Mouse (Mus musculus) ES-Bruce4 (cell line): ENCODE data around the gene Amd1. TPM values are rescaled to one million over a fixed set of nuclear protein-coding genes. Genes with fewer than 3 reads are reported as not detected.

Source experiments
- H3K27ac ChIP-seq: 2 replicates; pipeline ENCODE4 v1.5.1; 2012; ENCODE audit warnings: low read length, inconsistent platforms; ENCODE audit not compliant: insufficient read depth
- H3K27me3 ChIP-seq: 2 replicates; pipeline ENCODE4 v1.6.1; 2012; ENCODE audit warnings: mild to moderate bottlenecking, low read length, inconsistent platforms; ENCODE audit not compliant: control insufficient read depth, poor library complexity, insufficient read depth, severe bottlenecking
- H3K36me3 ChIP-seq: 2 replicates; pipeline ENCODE4 v1.6.1; 2012; ENCODE audit warnings: inconsistent platforms, mild to moderate bottlenecking, low read length, moderate library complexity; ENCODE audit not compliant: control insufficient read depth, poor library complexity, insufficient read depth, severe bottlenecking
- H3K4me1 ChIP-seq: one replicate; pipeline ENCODE4 v1.8.1; 2011; ENCODE audit warnings: low read length; ENCODE audit not compliant: control insufficient read depth, insufficient read depth
- H3K4me3 ChIP-seq: 2 replicates; pipeline ENCODE4 v1.5.1; 2011; ENCODE audit warnings: low read depth, mild to moderate bottlenecking, low read length
- H3K9ac ChIP-seq: 2 replicates; pipeline ENCODE4 v1.6.1; 2012; ENCODE audit warnings: low read depth, mild to moderate bottlenecking, inconsistent platforms; ENCODE audit not compliant: poor library complexity, severe bottlenecking
- H3K9me3 ChIP-seq: replicated peaks from 2 replicates; pipeline ENCODE4 v1.6.1; 2012; ENCODE audit warnings: mild to moderate bottlenecking, low read length, inconsistent platforms; ENCODE audit not compliant: control insufficient read depth, poor library complexity, insufficient read depth, severe bottlenecking
- CTCF ChIP-seq: IDR thresholded peaks from one replicate; pipeline ENCODE4 v1.8.1; 2011; ENCODE audit warnings: low read depth, low read length
- EP300 ChIP-seq: IDR thresholded peaks from 2 replicates; pipeline ENCODE4 v1.6.1; 2011; ENCODE audit warnings: low read depth, low read length; ENCODE audit not compliant: insufficient read depth
- POLR2A ChIP-seq: IDR thresholded peaks from one replicate; pipeline ENCODE4 v1.8.1; 2011; ENCODE audit warnings: low read length; ENCODE audit not compliant: insufficient read depth
- polyA plus RNA-seq: library from polyadenylated mRNA; stranded (reverse); fragments of >200 nt; gene quantifications from 2 replicates; pipeline ENCODE4 v1.2.4, GENCODE M21; 2011; ENCODE audit warnings: low read depth; ENCODE audit not compliant: missing spikeins, insufficient read depth, insufficient read length

Gene Amd1
- polyA plus RNA-seq, 1 experiment, result 150 TPM

DNA sequence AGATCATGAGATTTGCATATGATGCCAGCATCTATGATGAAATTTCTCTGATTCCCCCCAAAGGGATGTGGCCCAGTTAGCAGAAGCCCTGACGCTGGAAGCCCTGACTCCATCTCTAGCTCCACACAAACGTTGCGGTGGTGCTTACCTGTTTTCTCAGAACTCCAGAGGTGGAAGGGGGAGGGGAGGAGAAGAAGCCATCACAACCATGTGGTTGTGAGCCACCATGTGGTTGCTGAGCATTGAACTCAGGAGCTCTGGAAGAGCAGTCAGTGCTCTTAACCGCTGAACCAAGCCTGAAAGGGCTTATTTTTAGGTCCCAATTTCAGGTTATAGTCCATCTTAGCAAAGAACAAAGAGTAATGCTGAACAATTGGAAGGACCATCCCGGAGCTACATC is 41.7 kb downstream of the Amd1 start:
- H3K9ac ChIP-seq, result no peak overlapping the region
- H3K36me3 ChIP-seq, result no peaks in the 10 kb centered on the region
- H3K27ac ChIP-seq, result peak overlapping the region; percentile 14
- no peaks in the 10 kb centered on the region for H3K9me3 ChIP-seq
- no peak for TF ChIP-seq CTCF
- TF ChIP-seq POLR2A, result no peak
- no peak for TF ChIP-seq EP300
- peaks cover 3% of the 10 kb centered on the region for H3K4me1 ChIP-seq
- no peaks in the 10 kb centered on the region for H3K27me3 ChIP-seq
- no peak overlapping the region for H3K4me3 ChIP-seq

DNA sequence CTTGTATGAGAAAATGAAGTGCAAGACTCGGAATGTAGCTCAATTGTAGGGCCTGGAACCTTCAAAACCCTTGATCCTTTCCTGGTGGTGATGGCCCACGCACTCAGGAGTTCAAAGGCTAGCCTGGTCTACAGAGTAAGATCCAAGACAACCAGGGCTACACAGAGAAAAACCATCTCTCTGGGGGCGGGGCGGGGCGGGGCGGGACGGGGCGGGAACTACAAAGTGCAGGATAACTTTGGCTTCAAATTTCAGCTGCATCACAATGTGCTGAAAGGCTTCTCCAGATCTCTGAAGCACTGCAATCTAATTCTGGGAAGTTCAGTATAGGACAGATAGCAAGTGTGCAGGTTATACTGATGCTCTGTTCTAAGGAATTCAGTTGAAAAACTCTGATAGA is 42.4 kb downstream of the Amd1 start:
- Histone ChIP-seq H3K4me3 (no peak overlapping the region), H3K9me3 (no peaks in the 10 kb centered on the region), H3K27ac (peak overlapping the region; percentile 67; the same call in 1 of the 2 replicates), H3K9ac (no peak overlapping the region), H3K27me3 (no peaks in the 10 kb centered on the region), H3K4me1 (peaks cover 3% of the 10 kb centered on the region), H3K36me3 (no peaks in the 10 kb centered on the region)
- no peak for TF ChIP-seq EP300
- no peak for TF ChIP-seq CTCF
- TF ChIP-seq POLR2A, result no peak

DNA sequence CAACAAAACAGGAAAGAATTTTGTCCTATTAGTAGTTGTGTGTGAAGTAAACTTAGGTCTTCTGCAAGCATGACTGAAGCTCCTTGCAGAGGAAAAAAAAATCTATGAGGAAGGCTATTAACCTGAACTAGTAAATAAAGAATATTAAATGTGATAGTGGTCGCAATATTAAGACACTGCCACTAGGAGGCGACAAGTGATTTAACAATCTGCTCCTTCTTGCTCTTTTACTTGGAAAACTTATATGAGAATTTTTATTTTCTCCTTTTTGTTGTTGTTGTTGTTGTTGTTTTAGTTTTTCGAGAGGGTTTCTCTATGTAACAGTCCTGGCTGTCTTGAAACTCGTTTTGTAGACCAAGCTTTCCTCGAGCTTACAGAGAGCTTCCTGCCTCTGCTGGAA is 43.0 kb downstream of the Amd1 start:
- H3K4me1 ChIP-seq, result peaks cover 3% of the 10 kb centered on the region
- no peak overlapping the region for H3K9ac ChIP-seq
- TF ChIP-seq CTCF (no peak), EP300 (no peak), POLR2A (no peak)
- peaks cover 4% of the 10 kb centered on the region for H3K36me3 ChIP-seq
- H3K4me3 ChIP-seq, result no peak overlapping the region
- peak overlapping the region; percentile 67; the same call in 1 of the 2 replicates for H3K27ac ChIP-seq
- H3K9me3 ChIP-seq, result no peaks in the 10 kb centered on the region
- H3K27me3 ChIP-seq, result no peaks in the 10 kb centered on the region

DNA sequence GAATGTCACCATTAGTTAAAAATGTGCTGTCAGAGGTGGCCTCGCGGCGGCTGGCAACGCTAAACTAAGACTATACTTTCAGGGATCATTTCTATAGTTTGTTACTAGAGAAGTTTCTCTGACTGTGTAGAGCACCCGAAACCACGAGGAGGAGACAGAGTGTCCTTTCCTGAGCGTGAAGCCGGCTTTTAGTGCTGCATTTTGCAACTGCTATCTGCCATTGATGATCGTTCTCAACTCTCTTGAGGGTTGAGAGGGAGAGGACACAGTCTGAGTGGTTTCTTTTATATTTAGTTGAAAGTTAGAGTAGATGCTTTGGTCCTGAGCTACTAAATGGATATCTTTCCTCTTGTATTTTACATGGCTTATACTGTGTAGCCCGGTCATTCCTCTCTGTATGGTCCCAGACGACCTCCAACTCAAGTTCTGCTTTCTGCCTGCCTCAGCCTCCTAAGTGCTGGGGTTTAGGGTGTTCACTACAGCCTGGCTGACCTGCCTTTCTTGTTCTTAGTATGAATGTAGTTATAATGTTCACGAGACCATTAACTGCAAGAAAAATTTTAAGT is 43.5 kb downstream of the Amd1 start:
- Histone ChIP-seq H3K9me3 (no peaks in the 10 kb centered on the region), H3K36me3 (peaks cover 7% of the 10 kb centered on the region), H3K27ac (no peak overlapping the region), H3K27me3 (no peaks in the 10 kb centered on the region), H3K9ac (peak overlapping the region; percentile 93; the same call in 1 of the 2 replicates), H3K4me3 (0 out of 2 replicates have a peak overlapping the region, but pooled peaks have one; percentile 1), H3K4me1 (peaks cover 3% of the 10 kb centered on the region)
- TF ChIP-seq EP300 (peak; percentile 70; the same call in 1 of the 2 replicates), CTCF (no peak), POLR2A (peak; percentile 100)

DNA sequence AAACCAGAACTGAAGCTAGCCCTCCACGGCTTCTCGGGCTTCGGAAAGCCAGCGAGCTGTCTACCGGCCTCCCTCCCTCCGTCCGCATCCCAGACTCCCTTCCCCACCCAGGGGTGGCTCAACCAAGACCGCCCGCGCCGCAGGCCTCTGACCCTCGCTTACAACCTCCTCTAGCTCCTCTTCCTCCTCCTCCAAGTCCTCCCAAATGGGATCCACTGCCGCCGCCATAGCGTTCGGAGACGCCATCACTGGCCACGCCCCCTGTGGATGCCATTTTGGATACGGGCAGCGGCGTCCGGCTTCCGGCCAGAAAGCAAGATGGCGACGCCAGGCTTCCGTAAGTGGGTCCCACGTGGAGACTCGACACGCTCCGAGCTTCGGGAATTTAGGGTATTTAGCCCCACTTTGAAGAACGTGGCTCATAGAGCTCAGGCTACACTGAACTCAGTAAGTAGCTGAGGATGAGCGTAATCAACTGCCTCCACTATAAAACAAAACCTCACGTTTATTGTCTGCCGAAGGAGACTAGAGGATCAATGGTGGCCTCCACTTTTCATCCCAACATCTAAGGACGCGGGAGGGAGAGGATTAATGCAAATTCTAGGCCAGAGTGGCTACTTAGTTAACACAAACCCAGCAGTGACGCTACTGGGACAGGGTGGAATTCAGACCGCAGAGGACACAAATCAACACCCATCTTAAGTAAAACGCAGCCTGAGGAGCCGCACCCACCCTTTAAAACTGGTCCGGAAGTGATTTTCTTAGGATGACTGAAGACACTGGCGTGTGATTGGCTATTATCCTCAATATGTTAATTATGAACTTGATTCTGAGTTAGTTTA is 44.4 kb downstream of the Amd1 start, which contains the start of gene Gtf3c6:
Gene Gtf3c6 (minus strand): TSS at position 695 of the 842 bp plus-strand sequence.
- peak within 1 kb of the TSS; percentile 98 for H3K27ac ChIP-seq
- peak within 1 kb of the TSS; percentile 93 for H3K9ac ChIP-seq
- TF ChIP-seq POLR2A, result peak; percentile 89
- no peak for TF ChIP-seq EP300
- peak within 1 kb of the TSS; percentile 91 for H3K4me3 ChIP-seq
- peaks cover 13% of the 10 kb centered on the region for H3K36me3 ChIP-seq
- H3K27me3 ChIP-seq, result no peaks in the 10 kb centered on the region
- no peaks in the 10 kb centered on the region for H3K9me3 ChIP-seq
- peaks cover 3% of the 10 kb centered on the region for H3K4me1 ChIP-seq

DNA sequence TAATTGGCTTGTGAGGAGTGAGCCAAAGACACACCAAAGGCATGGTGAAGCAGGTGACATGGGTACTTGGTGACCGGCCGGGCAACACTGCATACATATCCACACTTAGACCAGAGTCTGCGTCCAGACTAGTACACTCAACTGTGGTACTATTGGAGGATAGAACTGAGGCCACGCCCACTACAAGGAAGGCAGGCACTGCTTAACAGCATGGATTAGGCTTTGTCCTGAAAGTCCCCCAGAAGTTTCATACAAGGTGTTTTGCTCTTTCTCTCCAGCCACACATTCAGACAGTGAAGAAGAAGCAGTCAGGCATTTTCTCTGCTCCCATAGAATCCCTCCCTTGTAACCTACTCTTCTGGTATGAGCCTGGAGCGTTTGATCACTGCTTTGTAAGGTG is 45.3 kb downstream of the Amd1 start:
- Histone ChIP-seq H3K27ac (peak overlapping the region; percentile 67; the same call in 1 of the 2 replicates), H3K4me1 (peaks cover 3% of the 10 kb centered on the region), H3K9ac (peak overlapping the region; percentile 93), H3K36me3 (peaks cover 14% of the 10 kb centered on the region), H3K4me3 (peak overlapping the region; percentile 58), H3K9me3 (no peaks in the 10 kb centered on the region), H3K27me3 (no peaks in the 10 kb centered on the region)
- TF ChIP-seq POLR2A (peak; percentile 75), EP300 (no peak), CTCF (no peak)
